Mouse (Mus musculus) intestine, postnatal 0 days (tissue): ENCODE data around the gene Ndnf. TPM values are rescaled to one million over a fixed set of nuclear protein-coding genes. Genes with fewer than 3 reads are reported as not detected.

Experiments used
- ATAC-seq: fragments of 200-750 bp; cut with Nextera tagmentation; 2 replicates; pipeline ENCODE4 v1.8.0; 2017; ENCODE audit warnings: mild to moderate bottlenecking, moderate TSS enrichment, moderate library complexity
- H3K27ac ChIP-seq: fragments of 300-500 bp; sonication (generic); 2 replicates; pipeline ENCODE4 v1.5.1; 2014; ENCODE audit warnings: mild to moderate bottlenecking, low read depth, low read length, moderate library complexity
- H3K27me3 ChIP-seq: fragments of 300-500 bp; sonication (generic); replicated peaks from 2 replicates; pipeline ENCODE4 v1.6.1; 2014; ENCODE audit warnings: low read length, mixed read lengths; ENCODE audit not compliant: control insufficient read depth, insufficient read depth
- H3K36me3 ChIP-seq: fragments of 300-500 bp; sonication (generic); 2 replicates; pipeline ENCODE4 v1.6.1; 2014; ENCODE audit warnings: mild to moderate bottlenecking, moderate library complexity; ENCODE audit not compliant: control insufficient read depth, insufficient read depth
- H3K4me1 ChIP-seq: fragments of 300-500 bp; sonication (generic); replicated peaks from 2 replicates; pipeline ENCODE4 v1.6.1; 2014; ENCODE audit warnings: antibody characterized with exemption, low read length, mixed read lengths; ENCODE audit not compliant: control insufficient read depth, insufficient read depth
- H3K4me2 ChIP-seq: fragments of 300-500 bp; sonication (generic); replicated peaks from 2 replicates; pipeline ENCODE4 v1.6.1; 2014; ENCODE audit warnings: low read depth, mild to moderate bottlenecking, moderate library complexity
- H3K4me3 ChIP-seq: fragments of 300-500 bp; sonication (generic); 2 replicates; pipeline ENCODE4 v1.5.1; 2014; ENCODE audit warnings: low read depth, low read length
- H3K9ac ChIP-seq: fragments of 300-500 bp; sonication (generic); 2 replicates; pipeline ENCODE4 v1.6.1; 2014; ENCODE audit warnings: mild to moderate bottlenecking, low read depth, low read length
- H3K9me3 ChIP-seq: fragments of 300-500 bp; sonication (generic); 2 replicates; pipeline ENCODE4 v1.6.1; 2016; ENCODE audit warnings: mixed run types; ENCODE audit not compliant: control insufficient read depth
- CTCF ChIP-seq: sonication (generic); IDR thresholded peaks from 2 replicates; pipeline ENCODE4 v1.5.1; 2016; ENCODE audit warnings: low read depth, mild to moderate bottlenecking, control low read depth, antibody characterized with exemption, moderate library complexity
- WGBS: fragments of 180-500 bp; shearing (Covaris S2); extraction: QIAGEN DNeasy Blood & Tissue Kit; methylation state at CpG from one replicate; pipeline ENCODE4 v1.1.7; 2014; 5-methylcytosine and 5-hydroxymethylcytosine counted together
- polyA plus RNA-seq: library from polyadenylated mRNA; unstranded; fragments of >200 nt; fragmentation: Nextera tagmentation; extraction: Ambion mirVana; gene quantifications from 2 replicates; pipeline ENCODE4 v1.2.1, GENCODE M21; 2015

Ndnf gene
- polyA plus RNA-seq, 1 experiment from 2014 or later = 0.51 TPM

DNA sequence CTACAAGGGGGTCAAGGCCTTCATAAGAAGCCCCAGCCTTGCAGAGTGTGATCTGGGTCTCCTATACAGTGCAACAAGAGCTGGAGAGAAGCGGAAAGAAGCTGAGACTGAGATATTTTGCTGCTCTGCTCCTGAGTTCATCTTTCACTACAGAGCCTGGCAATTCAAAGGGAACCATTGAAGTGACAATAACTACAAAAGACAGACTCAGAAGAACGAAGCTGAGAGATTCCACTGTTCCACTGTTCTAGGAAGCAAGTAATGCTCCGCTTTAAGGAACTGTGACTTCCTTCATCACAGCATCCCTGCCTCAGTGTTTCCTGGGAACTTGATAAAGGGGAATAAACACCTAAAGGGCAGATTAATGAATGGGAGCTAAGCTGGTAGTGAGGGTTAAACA is 56.9 kb downstream of the Ndnf start:
- Histone ChIP-seq H3K4me2 (no peak overlapping the region), H3K27me3 (no peaks in the 10 kb centered on the region), H3K36me3 (no peaks in the 10 kb centered on the region), H3K9me3 (no peaks in the 10 kb centered on the region), H3K4me3 (no peak overlapping the region), H3K9ac (no peak overlapping the region), H3K4me1 (no peaks in the 10 kb centered on the region), H3K27ac (no peak overlapping the region)
- WGBS = 86% methylated on average over 3 of the region's 3 CpGs
- ATAC-seq = no peak
- no peak for TF ChIP-seq CTCF

DNA sequence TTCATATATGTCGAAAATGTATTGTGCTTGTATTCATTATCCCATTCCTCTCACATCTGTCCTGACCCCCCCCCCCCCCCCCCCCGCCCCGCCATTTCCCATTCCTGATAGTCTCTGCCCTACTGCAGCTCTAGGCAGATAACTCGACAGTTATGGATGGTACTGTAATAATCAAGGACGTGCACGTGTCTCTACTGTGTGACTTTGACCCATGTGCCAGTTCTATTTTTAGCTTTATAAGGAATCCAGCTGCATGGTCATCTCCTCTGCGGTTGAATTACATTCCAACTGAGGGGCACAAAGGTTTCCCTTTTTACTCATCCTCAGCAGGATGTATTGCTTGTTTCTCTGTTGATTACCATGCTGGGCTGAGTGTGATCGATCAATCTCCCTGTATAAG is 68.1 kb downstream of the Ndnf start:
- WGBS = 37% methylated on average over 7 of the region's 8 CpGs
- TF ChIP-seq CTCF = no peak

DNA sequence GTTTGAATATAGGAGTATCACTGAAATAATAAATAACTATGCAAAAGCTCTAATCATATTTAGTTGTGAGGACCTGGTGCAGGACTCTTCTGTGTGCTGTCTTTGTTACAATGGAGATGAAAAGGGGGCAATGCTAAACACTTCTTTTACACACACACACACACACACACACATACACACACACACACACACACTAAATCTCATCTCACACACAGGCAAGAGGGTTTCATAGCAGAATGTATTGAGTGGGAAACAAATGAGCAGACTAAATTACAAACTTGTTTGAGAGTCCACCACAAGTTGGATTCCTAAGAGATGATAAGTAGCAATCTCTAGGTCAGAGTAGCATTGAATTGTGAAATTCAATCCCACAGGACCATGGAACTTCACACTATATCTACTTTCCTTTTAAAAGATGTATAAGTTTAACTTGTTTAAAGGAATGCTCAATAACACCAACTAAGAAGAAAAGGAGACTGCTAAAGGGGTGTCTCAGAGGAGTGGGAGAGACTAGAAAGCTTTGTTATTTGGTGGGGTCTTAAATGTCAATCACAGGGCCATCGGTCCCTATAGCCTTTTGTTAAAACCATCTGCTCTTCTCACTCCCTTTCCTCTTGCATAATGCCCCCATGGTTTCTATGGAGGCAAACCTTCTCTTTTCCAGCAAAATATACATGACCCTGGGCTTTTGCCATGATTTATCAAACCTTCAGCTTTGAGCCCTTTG is 71.9 kb downstream of the Ndnf start:
- Histone ChIP-seq H3K4me2 (no peak overlapping the region), H3K9me3 (no peaks in the 10 kb centered on the region), H3K27me3 (no peaks in the 10 kb centered on the region), H3K4me3 (no peak overlapping the region), H3K27ac (no peak overlapping the region), H3K36me3 (no peaks in the 10 kb centered on the region), H3K9ac (no peak overlapping the region), H3K4me1 (no peaks in the 10 kb centered on the region)
- ATAC-seq = no peak
- TF ChIP-seq CTCF = no peak
- WGBS = 81% methylated on average over 1 of the region's 1 CpGs

More for the DNA sequence above, 68.1 kb downstream of the Ndnf start:
- ATAC-seq = no peak
- Histone ChIP-seq H3K4me1 (no peaks in the 10 kb centered on the region), H3K27ac (no peak overlapping the region), H3K9me3 (no peaks in the 10 kb centered on the region), H3K36me3 (no peaks in the 10 kb centered on the region), H3K9ac (no peak overlapping the region), H3K4me2 (no peak overlapping the region), H3K4me3 (no peak overlapping the region), H3K27me3 (no peaks in the 10 kb centered on the region)

DNA sequence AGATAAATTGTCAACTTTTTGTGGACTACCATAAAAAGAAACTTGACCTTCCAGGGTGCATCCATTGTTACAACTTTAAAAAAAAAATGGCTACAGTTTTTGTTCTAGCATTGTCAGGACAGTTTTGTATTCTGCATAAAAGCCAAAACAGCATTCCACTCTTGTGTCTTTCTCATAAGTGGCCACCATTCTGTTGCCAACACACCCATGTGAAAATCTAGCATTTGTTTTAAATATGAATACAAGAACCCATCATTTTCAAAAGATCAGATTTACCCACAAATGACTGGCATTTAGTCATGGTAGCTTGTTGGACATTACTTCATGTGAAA is 72.4 kb downstream of the Ndnf start:
- ATAC-seq = no peak
- H3K4me3 ChIP-seq = no peak overlapping the region
- no peaks in the 10 kb centered on the region for H3K9me3 ChIP-seq
- H3K9ac ChIP-seq = no peak overlapping the region
- H3K4me2 ChIP-seq = no peak overlapping the region
- H3K27me3 ChIP-seq = no peaks in the 10 kb centered on the region
- TF ChIP-seq CTCF = no peak
- H3K27ac ChIP-seq = no peak overlapping the region
- H3K4me1 ChIP-seq = no peaks in the 10 kb centered on the region
- H3K36me3 ChIP-seq = no peaks in the 10 kb centered on the region

DNA sequence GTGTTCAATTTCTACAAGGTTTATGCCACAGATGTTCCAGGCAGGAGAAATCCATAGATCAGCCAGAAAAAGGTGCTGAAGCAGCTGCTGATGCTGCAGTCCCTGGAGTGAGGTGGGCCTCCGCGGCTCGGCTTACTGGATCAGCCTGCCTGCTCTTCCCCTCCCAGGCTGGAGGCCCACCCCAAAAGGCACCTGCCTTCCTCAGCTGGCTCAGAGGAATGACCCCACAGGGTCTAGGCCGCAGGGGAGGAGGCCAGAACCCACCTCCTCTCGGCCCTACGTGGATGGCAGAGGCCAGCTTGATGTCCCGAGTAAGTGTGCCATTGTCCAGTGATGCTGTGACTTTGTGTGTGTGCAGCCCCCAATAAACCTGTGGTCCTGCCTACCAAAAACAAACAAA is 86.8 kb downstream of the Ndnf start:
- Histone ChIP-seq H3K4me1 (no peaks in the 10 kb centered on the region), H3K36me3 (no peaks in the 10 kb centered on the region), H3K9ac (no peak overlapping the region), H3K4me3 (no peak overlapping the region), H3K27ac (no peak overlapping the region), H3K4me2 (no peak overlapping the region), H3K27me3 (no peaks in the 10 kb centered on the region), H3K9me3 (no peaks in the 10 kb centered on the region)
- no peak for TF ChIP-seq CTCF
- WGBS = 78% methylated on average over 7 of the region's 7 CpGs
- no peak for ATAC-seq

DNA sequence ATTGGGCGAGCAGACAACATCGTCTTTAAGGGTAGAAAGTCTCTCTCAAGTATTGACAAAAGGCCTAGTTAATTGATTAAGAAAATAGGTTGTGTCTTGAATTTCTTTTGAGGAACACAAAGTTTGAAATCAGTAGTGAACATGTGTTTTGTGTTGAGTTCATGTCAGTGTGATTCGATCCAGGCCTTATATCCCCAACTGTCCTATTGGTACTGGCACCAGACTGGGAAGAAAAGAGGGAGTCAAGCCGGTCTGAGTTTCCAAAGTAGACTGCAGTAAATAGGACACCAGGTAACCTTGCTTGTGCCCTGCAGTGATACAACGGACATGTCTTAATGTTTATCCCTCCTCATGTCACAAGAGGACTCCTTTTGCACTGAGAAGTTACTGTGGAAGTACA is 87.8 kb downstream of the Ndnf start:
- Histone ChIP-seq H3K27me3 (no peaks in the 10 kb centered on the region), H3K9ac (no peak overlapping the region), H3K4me1 (no peaks in the 10 kb centered on the region), H3K4me3 (no peak overlapping the region), H3K4me2 (no peak overlapping the region), H3K36me3 (no peaks in the 10 kb centered on the region), H3K27ac (no peak overlapping the region), H3K9me3 (no peaks in the 10 kb centered on the region)
- WGBS = 83% methylated on average over 5 of the region's 5 CpGs
- ATAC-seq = no peak
- TF ChIP-seq CTCF = no peak

DNA sequence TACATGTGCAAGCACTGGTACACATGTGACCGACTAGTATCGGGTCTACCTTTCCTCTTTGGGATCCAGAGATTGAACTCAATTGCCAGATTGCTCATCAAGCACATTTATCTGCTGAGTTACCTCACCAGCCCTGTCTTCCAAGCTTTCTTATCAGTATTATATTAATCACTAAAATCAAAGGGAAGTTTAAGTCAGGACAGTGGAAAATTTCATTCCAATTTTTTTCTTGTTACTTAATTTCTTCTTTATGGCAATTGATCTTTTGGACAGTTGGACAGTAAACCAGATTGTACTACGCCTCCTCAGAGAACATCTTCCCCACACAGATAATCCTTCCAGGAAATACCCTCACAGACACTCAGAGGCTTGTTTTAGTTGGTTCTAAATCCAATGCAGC is 88.7 kb downstream of the Ndnf start:
- 82% methylated on average over 3 of the region's 3 CpGs for WGBS
- no peak for ATAC-seq

More for the DNA sequence above, 88.7 kb downstream of the Ndnf start:
- Histone ChIP-seq H3K4me1 (no peaks in the 10 kb centered on the region), H3K4me3 (no peak overlapping the region), H3K9me3 (no peaks in the 10 kb centered on the region), H3K27me3 (no peaks in the 10 kb centered on the region), H3K4me2 (no peak overlapping the region), H3K36me3 (no peaks in the 10 kb centered on the region), H3K27ac (no peak overlapping the region), H3K9ac (no peak overlapping the region)
- TF ChIP-seq CTCF = no peak

Other genes starting within 250 kb of the Ndnf start
- gene Tnip3, start 146.3 kb upstream of the Ndnf start, polyA plus RNA-seq = 0.08 TPM in 1 of 2 replicates, not detected in the other
- 3.0 and 3.5 TPM in 2 replicates for gene Prdm5, start 107.4 kb downstream of the Ndnf start, polyA plus RNA-seq